Mouse (Mus musculus) hindbrain, embryonic 14.5 days (tissue): Measurements from ENCODE around the gene Hoxd11. TPM values are rescaled to one million over a fixed set of nuclear protein-coding genes. Genes with fewer than 3 reads are reported as not detected.
A peak's percentile ranks its signal among the peaks of the same experiment; 100 is the strongest.

Experiments used
- ATAC-seq: fragments of 200-750 bp; cut with Nextera tagmentation; 2 replicates; pipeline ENCODE4 v1.8.0; 2017; ENCODE audit warnings: moderate number of reproducible peaks, mild to moderate bottlenecking, moderate TSS enrichment, moderate library complexity; ENCODE audit not compliant: low FRiP score
- DNase-seq: peaks from one replicate; pipeline ENCODE4 v3.0.0-alpha.2; 2015; ENCODE audit warnings: low spot score
- H3K27ac ChIP-seq: fragments of 300-500 bp; sonication (generic); 2 replicates; pipeline ENCODE4 v1.5.1; 2014; ENCODE audit warnings: mild to moderate bottlenecking, moderate library complexity
- H3K27me3 ChIP-seq: fragments of 300-500 bp; sonication (generic); 2 replicates; pipeline ENCODE4 v1.6.1; 2014; ENCODE audit warnings: mild to moderate bottlenecking, low read length, mixed read lengths; ENCODE audit not compliant: control insufficient read depth, insufficient read depth
- H3K36me3 ChIP-seq: fragments of 300-500 bp; sonication (generic); replicated peaks from 2 replicates; pipeline ENCODE4 v1.6.1; 2014; ENCODE audit not compliant: control insufficient read depth, insufficient read depth
- H3K4me1 ChIP-seq: fragments of 300-500 bp; sonication (generic); replicated peaks from 2 replicates; pipeline ENCODE4 v1.6.1; 2014; ENCODE audit warnings: antibody characterized with exemption, low read length, mixed read lengths; ENCODE audit not compliant: control insufficient read depth, insufficient read depth
- H3K4me2 ChIP-seq: fragments of 300-500 bp; sonication (generic); replicated peaks from 2 replicates; pipeline ENCODE4 v1.6.1; 2014; ENCODE audit warnings: mild to moderate bottlenecking, moderate library complexity
- H3K4me3 ChIP-seq: fragments of 300-500 bp; sonication (generic); replicated peaks from 2 replicates; pipeline ENCODE4 v1.5.1; 2014; ENCODE audit warnings: mild to moderate bottlenecking, low read length
- H3K9ac ChIP-seq: fragments of 300-500 bp; sonication (generic); 2 replicates; pipeline ENCODE4 v1.6.1; 2014
- H3K9me3 ChIP-seq: fragments of 300-500 bp; sonication (generic); 2 replicates; pipeline ENCODE4 v1.6.1; 2016; ENCODE audit warnings: low read length; ENCODE audit not compliant: control insufficient read depth
- WGBS: fragments of 180-500 bp; shearing (Covaris S2); extraction: QIAGEN DNeasy Blood & Tissue Kit; methylation state at CpG from one replicate; pipeline ENCODE4 v1.1.7; 2014; 5-methylcytosine and 5-hydroxymethylcytosine counted together
- polyA plus RNA-seq: library from polyadenylated mRNA; unstranded; fragments of >200 nt; fragmentation: Nextera tagmentation; extraction: Ambion mirVana; gene quantifications from 2 replicates; pipeline ENCODE4 v1.2.1, GENCODE M21; 2014

Hoxd11 gene
- polyA plus RNA-seq, 1 experiment from 2014 or later = not detected

- Histone ChIP-seq H3K4me1 (0 out of 2 replicates have a peak, but pooled peaks cover 5% of the 10 kb centered on the region), H3K27ac (no peak overlapping the region), H3K4me3 (peak overlapping the region; percentile 25), H3K27me3 (peaks cover 91% of the 10 kb centered on the region), H3K4me2 (peak overlapping the region; percentile 46), H3K9ac (no peak overlapping the region), H3K36me3 (no peaks in the 10 kb centered on the region), H3K9me3 (no peaks in the 10 kb centered on the region)
- WGBS = under 1% methylated on average over 76 of the region's 86 CpGs
- DNase-seq (no peak), ATAC-seq (peak; percentile 57; the same call in 1 of the 2 replicates)
These were observed 19.1 kb downstream of the Hoxd11 start for GRCm38 (mm10) chr2:74698201-74699052.

GRCm38 (mm10) chr2:74699053-74699430 is 19.7 kb downstream of the Hoxd11 start:
- 2% methylated on average over 17 of the region's 17 CpGs for WGBS
- Histone ChIP-seq H3K4me1 (0 out of 2 replicates have a peak, but pooled peaks cover 5% of the 10 kb centered on the region), H3K27me3 (peaks cover 91% of the 10 kb centered on the region), H3K4me3 (no peak overlapping the region), H3K27ac (no peak overlapping the region), H3K9me3 (no peaks in the 10 kb centered on the region), H3K9ac (no peak overlapping the region), H3K4me2 (no peak overlapping the region), H3K36me3 (no peaks in the 10 kb centered on the region)
- DNase-seq (no peak), ATAC-seq (no peak)

GRCm38 (mm10) chr2:74699664-74700545 is 20.5 kb downstream of the Hoxd11 start:
- H3K4me3 ChIP-seq = no peak overlapping the region
- peaks cover 89% of the 10 kb centered on the region for H3K27me3 ChIP-seq
- H3K4me1 ChIP-seq = 0 out of 2 replicates have a peak, but pooled peaks cover 5% of the 10 kb centered on the region
- H3K9me3 ChIP-seq = no peaks in the 10 kb centered on the region
- no peak overlapping the region for H3K4me2 ChIP-seq
- DNase-seq = no peak
- no peak overlapping the region for H3K27ac ChIP-seq
- no peak overlapping the region for H3K9ac ChIP-seq
- no peak for ATAC-seq
- WGBS = 2% methylated on average over 23 of the region's 23 CpGs
- no peaks in the 10 kb centered on the region for H3K36me3 ChIP-seq

- no peaks in the 10 kb centered on the region for H3K9me3 ChIP-seq
- H3K27ac ChIP-seq = no peak overlapping the region
- H3K4me3 ChIP-seq = no peak overlapping the region
- peaks cover 85% of the 10 kb centered on the region for H3K27me3 ChIP-seq
- 0 out of 2 replicates have a peak, but pooled peaks cover 5% of the 10 kb centered on the region for H3K4me1 ChIP-seq
- DNase-seq (no peak), ATAC-seq (no peak)
- no peak overlapping the region for H3K9ac ChIP-seq
- no peaks in the 10 kb centered on the region for H3K36me3 ChIP-seq
- H3K4me2 ChIP-seq = no peak overlapping the region
- WGBS = 2% methylated on average over 22 of the region's 22 CpGs
These were observed 21.3 kb downstream of the Hoxd11 start for GRCm38 (mm10) chr2:74700546-74701112.

- no peaks in the 10 kb centered on the region for H3K36me3 ChIP-seq
- ATAC-seq (no peak), DNase-seq (peak; percentile 98)
- peaks cover 84% of the 10 kb centered on the region for H3K27me3 ChIP-seq
- H3K4me3 ChIP-seq = no peak overlapping the region
- no peak overlapping the region for H3K9ac ChIP-seq
- no peak overlapping the region for H3K4me2 ChIP-seq
- H3K27ac ChIP-seq = no peak overlapping the region
- H3K9me3 ChIP-seq = no peaks in the 10 kb centered on the region
- H3K4me1 ChIP-seq = 0 out of 2 replicates have a peak, but pooled peaks cover 5% of the 10 kb centered on the region
- 12% methylated on average over 17 of the region's 17 CpGs for WGBS
These were observed 22.8 kb downstream of the Hoxd11 start for GRCm38 (mm10) chr2:74701949-74702819.

- Histone ChIP-seq H3K4me1 (0 out of 2 replicates have a peak, but pooled peaks cover 3% of the 10 kb centered on the region), H3K4me2 (no peak overlapping the region), H3K4me3 (no peak overlapping the region), H3K9me3 (no peaks in the 10 kb centered on the region), H3K27me3 (peaks cover 84% of the 10 kb centered on the region), H3K9ac (no peak overlapping the region), H3K27ac (no peak overlapping the region), H3K36me3 (no peaks in the 10 kb centered on the region)
- WGBS = 11% methylated on average over 6 of the region's 6 CpGs
- ATAC-seq = no peak
- DNase-seq = no peak
These were observed 23.5 kb downstream of the Hoxd11 start for GRCm38 (mm10) chr2:74702820-74703219.

GRCm38 (mm10) chr2:74703317-74703716 is 24.0 kb downstream of the Hoxd11 start:
- Histone ChIP-seq H3K27me3 (peaks cover 84% of the 10 kb centered on the region), H3K36me3 (no peaks in the 10 kb centered on the region), H3K4me1 (no peaks in the 10 kb centered on the region), H3K4me2 (no peak overlapping the region), H3K4me3 (no peak overlapping the region), H3K9ac (no peak overlapping the region), H3K9me3 (no peaks in the 10 kb centered on the region), H3K27ac (no peak overlapping the region)
- DNase-seq (no peak), ATAC-seq (no peak)
- 5% methylated on average over 10 of the region's 10 CpGs for WGBS

GRCm38 (mm10) chr2:74703720-74704392 is 24.5 kb downstream of the Hoxd11 start:
- peaks cover 85% of the 10 kb centered on the region for H3K27me3 ChIP-seq
- no peaks in the 10 kb centered on the region for H3K4me1 ChIP-seq
- no peaks in the 10 kb centered on the region for H3K36me3 ChIP-seq
- no peak overlapping the region for H3K27ac ChIP-seq
- H3K4me3 ChIP-seq = no peak overlapping the region
- 2% methylated on average over 26 of the region's 26 CpGs for WGBS
- no peak overlapping the region for H3K4me2 ChIP-seq
- ATAC-seq = no peak
- DNase-seq = no peak
- H3K9ac ChIP-seq = no peak overlapping the region
- no peaks in the 10 kb centered on the region for H3K9me3 ChIP-seq
